Mouse (Mus musculus): Measurements from ENCODE around the gene Irf9. TPM values are rescaled to one million over a fixed set of nuclear protein-coding genes. Genes with fewer than 3 reads are reported as not detected.

The Irf9 gene
- total RNA-seq, 1 experiment from 2014 or later: 24.2 TPM

- no peak for DNase-seq
These were observed 11.3 kb downstream of the Irf9 start for GRCm38 (mm10) chr14:55614565-55615178.

- no peak for DNase-seq
These were observed 12.5 kb downstream of the Irf9 start for GRCm38 (mm10) chr14:55615876-55616275.

DNA sequence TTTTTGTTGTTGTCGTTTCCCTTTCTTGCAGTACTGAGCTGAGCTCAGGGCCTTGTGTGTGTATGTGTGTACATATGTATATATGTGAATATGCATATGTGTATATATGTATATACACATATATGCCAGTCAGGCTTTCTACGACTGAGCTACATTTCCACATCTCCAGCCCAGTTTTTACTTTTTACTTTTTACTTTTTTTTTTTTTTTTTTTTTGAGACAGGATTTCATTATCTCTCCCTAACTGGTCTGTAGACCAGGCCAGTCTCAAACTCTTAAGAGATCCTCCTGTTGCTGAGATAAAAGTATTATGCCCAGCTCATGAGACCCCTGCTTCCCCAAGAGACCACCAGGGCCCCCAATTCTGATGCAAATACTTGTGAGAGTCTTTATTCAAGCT is 13.5 kb downstream of the Irf9 start:
- no peak for DNase-seq

DNA sequence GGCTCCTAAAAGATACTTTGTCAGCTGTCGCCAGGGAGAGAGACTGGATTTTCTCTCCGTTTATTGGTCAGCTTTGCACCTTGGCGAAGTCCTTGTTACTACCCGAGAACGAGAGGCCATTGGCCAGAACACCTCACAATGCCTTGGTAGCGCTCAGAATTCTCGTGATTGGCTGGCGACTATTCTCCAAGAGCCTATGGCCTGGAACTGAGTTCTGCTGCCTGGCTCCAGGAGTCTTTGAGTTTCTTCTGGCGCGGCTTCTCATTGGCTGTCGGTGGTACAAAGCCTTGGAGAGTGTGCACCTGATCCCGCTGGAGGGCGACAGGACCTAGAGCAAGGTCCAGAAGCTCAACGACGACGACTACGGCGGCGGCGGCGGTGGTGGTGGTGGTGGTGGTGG is 14.5 kb downstream of the Irf9 start, which contains the start of gene Rec8:
TSS of gene Rec8 (plus strand) at position 216 of the 400 bp plus-strand sequence.
- peak; percentile 39 for DNase-seq

- DNase-seq: no peak
These were observed 15.3 kb downstream of the Irf9 start for GRCm38 (mm10) chr14:55618486-55619195.

GRCm38 (mm10) chr14:55628077-55628827 is 24.9 kb downstream of the Irf9 start:
- no peak for DNase-seq

GRCm38 (mm10) chr14:55629312-55629711 is 25.9 kb downstream of the Irf9 start:
- peak; percentile 65 for DNase-seq

DNA sequence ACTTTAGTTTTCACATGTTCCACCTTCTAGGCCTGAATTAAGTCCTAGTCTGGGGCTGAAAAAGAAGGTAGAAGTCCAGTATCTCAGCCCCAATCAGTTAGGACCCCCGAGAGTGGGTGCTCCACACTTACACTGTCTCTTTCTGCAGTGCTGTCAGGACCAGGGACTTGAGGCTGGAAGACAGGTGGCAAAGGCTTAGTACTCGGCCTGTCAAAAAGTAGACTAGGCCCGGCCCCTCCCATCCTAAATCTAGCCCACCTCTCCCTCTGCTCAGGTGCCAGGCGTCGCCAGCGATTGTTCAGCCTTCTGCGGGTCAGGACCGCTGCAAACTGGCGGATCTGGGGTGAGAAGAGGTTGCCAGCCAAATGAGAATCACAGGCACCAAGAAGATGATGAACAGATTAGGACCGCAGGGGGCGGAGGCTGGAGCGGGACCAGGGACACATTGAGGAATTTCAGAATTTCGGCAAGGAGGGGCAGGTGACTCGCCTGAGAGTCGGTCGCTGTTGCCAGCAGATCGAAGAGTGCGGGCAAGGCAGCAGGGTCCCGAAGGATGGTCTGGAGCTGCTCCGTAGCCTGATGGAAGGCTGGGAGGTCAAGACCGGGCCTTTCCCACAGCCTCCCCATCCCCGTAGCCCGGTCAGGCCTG is 31.6 kb downstream of the Irf9 start:
- peak; percentile 33 for DNase-seq

DNA sequence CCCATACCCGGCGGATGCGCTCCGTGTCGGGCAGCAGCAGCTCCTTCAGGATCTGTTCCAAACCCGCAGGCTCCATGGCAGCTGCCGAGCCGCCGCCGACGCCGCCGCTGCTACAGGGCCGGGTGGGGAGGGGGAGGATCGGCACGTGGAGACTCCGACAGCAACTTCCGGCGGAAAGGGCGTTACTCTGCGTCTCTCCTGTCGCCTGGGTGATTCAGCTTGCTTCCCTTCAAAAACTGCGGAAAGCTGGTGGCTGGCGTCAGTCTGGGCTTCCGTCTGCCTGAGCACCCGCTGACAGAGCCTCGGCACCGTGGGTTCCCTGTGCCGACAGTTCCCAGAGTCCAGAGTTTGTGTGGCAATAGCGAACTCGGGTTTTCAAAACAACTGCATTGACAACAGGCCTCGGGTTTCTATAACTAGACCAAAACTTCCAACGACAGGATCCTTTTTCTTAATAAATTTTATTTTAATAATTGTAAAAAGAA is 32.2 kb downstream of the Irf9 start, which contains the start of gene Ipo4:
TSS of gene Ipo4 (minus strand) at position 435 of the 485 bp plus-strand sequence.
- peak; percentile 89 for DNase-seq

- DNase-seq: no peak
These were observed 34.4 kb downstream of the Irf9 start, which contains the start of gene Gm49378 for GRCm38 (mm10) chr14:55637795-55638194. Gene Gm49378, minus strand, starts transcription at chr14:55637895.

- DNase-seq: no peak
These were observed 37.4 kb downstream of the Irf9 start for GRCm38 (mm10) chr14:55640816-55641215.

- DNase-seq: no peak
These were observed 37.9 kb downstream of the Irf9 start for GRCm38 (mm10) chr14:55641291-55641690.

DNA sequence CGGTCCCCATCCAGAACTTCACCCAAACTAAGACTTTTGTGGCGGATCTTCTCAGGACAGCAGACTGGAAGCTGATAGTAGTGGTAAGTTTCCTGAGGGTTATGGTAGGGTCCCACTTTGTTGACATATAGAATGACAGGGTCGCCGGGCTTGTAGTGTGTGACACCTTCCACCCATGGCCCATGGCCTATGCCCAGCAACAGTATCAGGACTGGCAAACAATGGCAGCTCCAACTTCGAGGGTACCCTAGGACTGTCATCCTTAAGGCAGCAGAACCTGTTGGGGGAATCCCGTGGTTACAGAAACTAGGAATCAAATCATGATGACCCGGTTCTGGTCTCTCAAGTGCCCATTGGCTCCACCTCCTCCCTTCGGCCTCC is 39.3 kb downstream of the Irf9 start:
- DNase-seq: no peak

- peak; percentile 84 for DNase-seq
These were observed 39.9 kb downstream of the Irf9 start, which contains the start of gene Tm9sf1 for GRCm38 (mm10) chr14:55643060-55643907. Gene Tm9sf1, minus strand, starts transcription at chr14:55643806.

DNA sequence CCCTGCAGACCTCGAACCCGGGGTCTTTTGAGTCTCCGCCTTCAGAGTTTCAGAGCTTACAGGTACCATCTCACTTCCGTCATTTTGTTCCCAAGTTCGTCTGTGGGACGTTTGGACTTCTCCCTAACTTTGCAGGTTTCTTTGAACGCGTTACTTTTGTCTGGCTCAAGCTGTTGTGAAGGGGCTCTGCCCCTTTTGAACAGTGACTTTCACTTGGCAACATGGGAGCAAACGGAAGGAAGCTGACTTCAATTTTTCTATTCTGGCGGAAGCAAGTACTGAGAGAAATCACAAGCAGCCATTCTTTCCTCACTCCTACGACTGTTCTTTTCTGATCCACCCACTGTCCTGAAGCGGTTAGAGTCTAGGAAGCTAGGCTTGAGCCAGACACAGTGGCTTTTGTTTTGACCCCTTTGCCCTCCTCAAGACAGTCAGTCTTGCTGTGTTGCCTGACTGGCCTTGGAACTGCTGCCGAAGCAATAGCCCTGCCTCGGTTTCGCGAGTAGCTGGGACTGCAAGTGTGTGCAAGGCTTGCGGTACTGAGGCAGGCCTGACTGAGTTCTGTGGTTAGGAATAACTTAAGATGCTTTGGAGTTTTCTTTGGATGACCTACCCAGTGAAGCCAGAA is 41.0 kb downstream of the Irf9 start:
- no peak for DNase-seq

GRCm38 (mm10) chr14:55649884-55650283 is 46.5 kb downstream of the Irf9 start, which contains the start of gene Tssk4:
Gene Tssk4, plus strand, starts transcription at chr14:55650184.
- no peak for DNase-seq

DNA sequence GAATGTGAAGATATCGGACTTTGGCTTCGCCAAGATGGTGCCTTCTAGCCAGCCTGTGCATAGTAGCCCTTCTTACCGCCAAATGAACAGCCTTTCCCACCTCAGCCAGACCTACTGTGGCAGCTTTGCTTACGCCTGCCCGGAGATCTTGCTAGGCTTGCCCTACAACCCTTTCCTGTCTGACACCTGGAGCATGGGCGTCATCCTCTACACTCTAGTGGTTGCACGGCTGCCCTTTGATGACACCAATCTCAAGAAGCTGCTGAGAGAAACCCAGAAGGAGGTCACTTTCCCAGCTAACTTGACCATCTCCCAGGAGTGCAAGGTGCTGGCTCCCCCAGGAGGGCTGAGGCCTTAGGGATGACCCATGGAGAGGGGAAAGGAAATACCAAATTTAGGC is 48.2 kb downstream of the Irf9 start:
- DNase-seq: no peak

- DNase-seq: no peak
These were observed 53.6 kb downstream of the Irf9 start for GRCm38 (mm10) chr14:55656935-55657334.

DNA sequence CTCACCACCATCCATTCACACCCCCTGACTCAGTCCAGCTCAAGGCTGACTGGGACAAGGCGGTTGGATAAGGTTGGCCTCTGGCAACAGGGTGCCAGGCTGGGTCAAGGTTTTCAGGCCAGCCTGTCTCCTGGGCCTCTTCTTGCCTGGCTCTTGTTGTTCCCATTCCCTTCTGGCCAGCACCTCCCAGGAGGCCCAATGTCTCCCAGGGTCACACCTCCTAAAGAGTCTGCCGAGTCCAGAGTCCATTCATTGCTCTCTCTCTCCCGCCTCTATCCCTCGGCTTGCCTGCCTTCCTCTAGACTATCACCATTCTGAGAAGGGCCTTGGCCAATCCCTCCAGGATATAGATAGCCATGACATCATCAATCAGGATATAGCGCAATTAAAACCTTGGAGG is 54.6 kb downstream of the Irf9 start:
- DNase-seq: peak; percentile 53
